Mouse (Mus musculus) granulocyte monocyte progenitor cell, adult 5-6 weeks (primary cell): ENCODE measurements at regions not wholly inside any gene's neighbourhood (a gene's known extent, or its start where the extent isn't known, plus 50 kb on each side); places are given as distances from the start of the nearest gene placed in this dataset.

Experiments
- ATAC-seq: replicated peaks from 2 replicates; pipeline ENCODE4 v1.8.0; 2016; ENCODE audit warnings: mild to moderate bottlenecking, moderate TSS enrichment, inconsistent platforms; ENCODE audit not compliant: poor library complexity, severe bottlenecking

DNA sequence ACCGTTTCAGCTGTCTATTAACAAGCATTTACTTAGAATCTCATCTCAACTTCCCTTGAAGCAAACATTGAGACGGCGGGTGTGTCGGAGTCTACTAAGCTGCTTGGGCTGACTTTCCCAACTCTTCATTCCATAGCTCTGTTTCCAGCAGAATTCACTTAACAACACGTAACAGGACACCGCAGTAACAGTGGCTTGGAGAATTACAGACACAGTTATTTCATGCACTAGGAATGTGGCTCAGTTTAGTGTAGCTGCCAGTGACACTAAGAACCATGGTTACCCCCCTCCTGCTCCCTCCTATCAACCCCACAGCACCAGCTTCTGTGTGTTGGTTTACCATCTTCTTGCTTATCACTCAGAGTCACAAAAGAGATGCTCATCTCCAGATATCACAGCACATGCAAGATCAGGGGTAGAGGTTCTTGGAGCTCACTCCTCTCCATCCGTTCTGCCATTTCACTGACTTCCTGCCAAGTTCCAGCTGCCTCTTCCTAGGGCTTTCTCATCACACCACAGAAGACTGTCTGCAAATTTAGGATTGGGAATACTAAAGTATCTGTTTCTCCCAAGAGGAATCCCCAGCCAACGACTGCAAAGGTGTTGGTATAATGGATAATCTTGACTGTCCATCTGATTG is 90.7 kb downstream of the Banf2 start:
- ATAC-seq, result no peak

GRCm38 (mm10) chr2:144127082-144128037 is 94.5 kb downstream of the Banf2 start:
- no peak for ATAC-seq

DNA sequence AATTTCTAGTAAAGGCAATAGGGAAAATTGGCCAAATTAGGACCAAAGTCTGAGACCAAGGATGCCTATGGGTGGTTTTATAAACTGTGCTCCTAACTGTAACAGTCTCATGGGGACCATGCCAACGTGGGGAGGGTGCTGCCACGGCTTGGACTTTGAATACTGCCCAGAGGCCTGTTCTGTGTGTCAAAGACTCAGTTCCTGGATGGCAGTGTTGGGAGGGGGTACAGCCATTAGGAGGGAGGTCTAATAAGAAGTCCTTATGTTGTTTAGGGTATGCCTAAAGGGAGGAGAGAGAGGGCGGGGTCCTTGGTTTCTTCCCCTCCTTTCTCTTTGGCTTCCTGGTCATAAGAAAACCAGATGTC is 95.2 kb downstream of the Banf2 start:
- ATAC-seq, result no peak

DNA sequence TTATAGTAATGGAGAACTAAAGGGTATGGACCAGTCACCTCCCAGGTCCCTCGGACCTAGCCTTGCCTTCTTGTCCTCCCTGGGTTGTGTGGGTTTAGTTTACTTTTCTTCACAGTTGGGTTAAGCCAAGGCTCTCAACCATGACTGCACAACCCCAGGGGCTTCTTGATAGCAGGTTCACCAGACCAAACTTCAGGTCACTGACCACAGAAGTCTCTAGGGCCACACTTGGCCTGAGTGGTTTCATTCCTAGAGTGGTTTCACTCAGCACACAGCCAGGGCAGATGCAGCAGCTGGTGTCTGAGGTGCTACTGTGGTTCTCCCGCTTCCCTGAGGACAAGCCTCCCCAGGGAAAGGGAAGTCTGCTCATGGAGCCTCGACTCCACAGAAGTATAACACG is 95.7 kb downstream of the Banf2 start:
- no peak for ATAC-seq

- ATAC-seq, result no peak
Measured at GRCm38 (mm10) chr2:144133806-144134574, 101.1 kb downstream of the Banf2 start.

DNA sequence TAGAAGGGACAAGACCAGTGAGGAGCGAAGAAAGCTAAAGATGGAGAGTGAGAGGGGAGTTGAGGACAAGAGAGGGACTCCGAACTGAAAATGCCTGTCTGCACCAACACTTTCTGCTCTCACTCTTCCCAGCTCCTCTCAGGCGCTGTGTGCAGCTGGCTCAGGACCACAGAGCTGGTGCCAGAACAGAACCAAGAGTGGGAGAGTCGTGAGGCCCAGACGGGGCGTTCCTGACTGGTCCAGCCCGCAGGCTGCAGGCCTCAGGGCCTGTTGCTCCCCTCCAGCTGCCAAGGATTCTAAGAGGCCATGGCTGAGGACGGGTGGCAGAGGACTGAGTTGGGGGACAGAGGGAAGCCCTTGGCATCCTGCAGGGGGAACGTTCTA is 101.7 kb downstream of the Banf2 start:
- ATAC-seq, result no peak

DNA sequence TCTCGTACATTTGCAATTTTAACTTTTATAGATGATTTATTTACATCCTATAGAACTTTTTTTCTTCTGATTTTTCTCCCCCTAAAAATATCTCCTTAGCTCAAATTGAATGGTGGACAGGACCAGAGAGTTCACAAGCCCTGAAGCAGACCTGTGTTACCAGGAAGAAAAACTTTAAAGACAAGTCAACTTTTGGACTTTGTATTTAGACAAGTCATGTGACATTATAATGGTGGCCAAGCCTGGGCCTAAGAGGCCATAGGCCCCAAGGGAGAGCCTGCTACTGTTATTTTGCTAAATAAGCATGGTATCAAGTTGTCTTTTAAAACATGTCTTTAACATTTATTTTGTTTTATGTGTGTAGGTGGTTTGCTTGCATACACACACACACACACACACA is 102.7 kb downstream of the Banf2 start:
- no peak for ATAC-seq

GRCm38 (mm10) chr2:144143620-144144384 is 110.9 kb downstream of the Banf2 start:
- ATAC-seq, result no peak

- ATAC-seq, result no peak
Measured at GRCm38 (mm10) chr2:144144486-144145136, 111.8 kb downstream of the Banf2 start.

GRCm38 (mm10) chr2:144156456-144157211 is 113.8 kb upstream of the Mgme1 start:
- ATAC-seq, result peak; percentile 35; the same call in 1 of the 2 replicates

DNA sequence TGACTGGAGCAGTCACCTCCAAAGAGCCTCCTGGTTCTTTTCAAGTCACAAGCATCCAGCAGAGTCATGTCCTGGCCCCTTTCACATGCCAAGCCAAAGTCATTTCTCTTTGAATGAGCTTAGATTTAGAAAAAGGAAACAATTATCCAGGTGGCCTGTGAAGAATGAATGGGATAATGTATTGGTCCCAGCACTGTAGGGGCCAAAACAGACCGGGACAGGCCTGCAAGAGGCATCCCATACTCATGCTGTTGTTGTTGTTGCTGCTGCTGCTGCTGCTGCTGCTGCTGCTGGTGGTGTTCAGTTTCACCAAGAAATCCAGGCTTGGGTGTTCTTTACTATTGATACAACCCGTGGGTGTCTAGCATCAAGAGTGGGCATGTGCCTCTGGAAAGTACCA is 113.1 kb upstream of the Mgme1 start:
- ATAC-seq, result no peak

GRCm38 (mm10) chr2:144158256-144158655 is 112.2 kb upstream of the Mgme1 start:
- no peak for ATAC-seq

DNA sequence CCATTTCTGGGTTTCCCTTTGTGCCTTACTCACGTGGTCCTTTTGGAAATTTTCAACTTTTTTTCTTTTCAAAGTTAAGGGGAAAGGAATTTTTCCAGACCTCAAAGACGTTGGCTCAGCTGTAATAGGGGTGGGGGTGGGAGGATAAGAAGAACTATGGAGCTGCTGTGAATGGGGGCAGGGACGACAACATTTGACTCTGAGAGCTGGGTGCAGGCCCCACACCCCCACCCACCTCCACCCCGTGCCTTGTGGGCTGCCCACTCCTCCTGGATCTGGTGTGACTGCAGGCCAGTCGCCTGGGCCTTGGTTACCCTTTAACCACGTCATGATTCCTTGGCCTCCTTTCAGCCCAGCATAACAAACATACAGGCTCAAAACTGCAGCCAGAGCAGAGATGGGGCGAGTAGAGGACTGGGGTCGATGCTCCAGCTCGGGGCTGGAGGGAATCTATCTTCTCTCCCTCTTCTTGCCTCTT is 110.6 kb upstream of the Mgme1 start:
- no peak for ATAC-seq

DNA sequence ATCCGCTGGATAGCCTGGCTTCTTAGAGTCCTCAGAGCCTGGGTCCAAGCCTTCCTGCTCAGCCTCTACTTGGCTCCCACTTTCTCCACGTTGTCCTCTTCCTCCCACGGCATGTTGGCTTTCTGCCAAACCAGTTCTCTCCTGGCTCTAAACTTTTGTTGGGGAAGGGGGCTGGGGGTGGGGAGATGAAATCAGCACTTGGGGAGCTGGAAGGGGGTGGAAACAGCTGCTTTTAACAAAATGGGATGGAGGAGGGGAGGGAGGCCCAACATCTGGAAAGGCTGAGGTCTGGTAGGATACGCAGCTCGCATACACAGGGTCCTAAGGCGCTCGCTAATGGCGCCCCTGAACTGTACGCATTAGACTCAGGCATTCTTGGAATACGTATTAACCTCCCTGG is 110.0 kb upstream of the Mgme1 start:
- ATAC-seq, result no peak

DNA sequence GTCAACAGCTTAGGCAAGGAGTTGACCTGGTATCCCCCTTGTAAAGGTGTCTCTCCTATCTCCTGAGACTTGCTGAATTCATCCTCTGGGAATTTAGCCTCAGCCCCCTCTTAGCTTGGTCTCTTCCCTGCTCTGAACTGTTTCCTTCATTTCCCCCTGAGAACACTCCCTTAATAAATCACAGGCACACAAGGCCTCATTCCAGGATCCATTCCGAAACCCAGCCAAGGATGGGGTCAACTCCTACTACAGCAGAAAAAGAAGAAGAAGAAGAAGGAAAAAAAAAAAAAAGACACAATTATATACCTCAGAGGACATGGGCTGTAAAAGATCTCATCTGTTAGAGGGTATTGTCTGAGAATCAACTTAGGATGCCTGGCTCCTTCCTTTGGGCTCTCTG is 108.6 kb upstream of the Mgme1 start:
- no peak for ATAC-seq

DNA sequence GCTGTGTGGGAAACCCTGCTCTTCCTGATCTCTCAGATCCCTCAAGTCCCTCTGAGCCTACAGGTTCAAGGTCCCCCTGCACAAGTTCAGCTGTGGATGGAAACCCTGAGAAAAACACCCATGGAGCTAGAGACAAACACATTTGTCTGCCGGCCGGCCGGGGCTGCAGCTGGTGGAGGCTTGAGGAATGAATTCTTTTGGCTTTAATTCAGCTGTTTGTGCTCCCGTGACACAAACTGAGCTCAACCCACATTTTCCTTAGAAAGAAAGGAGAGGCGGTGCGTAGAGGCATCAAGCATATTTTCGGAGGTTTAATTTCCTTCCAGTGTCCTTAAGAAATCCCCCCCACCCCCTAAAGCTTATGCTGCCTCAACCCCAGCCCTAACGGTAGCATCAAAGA is 106.4 kb upstream of the Mgme1 start:
- no peak for ATAC-seq

- peak; percentile 83 for ATAC-seq
Measured at GRCm38 (mm10) chr2:144164986-144165821, 105.3 kb upstream of the Mgme1 start.
